In genomic region chr10:110971483-110971882, GRCm38 (mm10) we compare ENCODE assay signal across 20 mouse cellular contexts.
"Had no signal": no experiment of that assay in that cellular context is flagged by ENCODE, and none has a peak within 500 bp of the region (broad histone marks: within the 10 kb centered on the region; RNA-seq: fewer than 3 reads in every experiment).

No protein-coding gene starts in this region.

- H3K27ac ChIP-seq: limb, embryonic 12.5 days; limb, embryonic 15.5 days; liver, embryonic 14.5 days; midbrain, embryonic 10.5 days; midbrain, embryonic 13.5 days; neural tube, embryonic 13.5 days had no signal

- H3K4me2 ChIP-seq: limb, embryonic 12.5 days; limb, embryonic 15.5 days; liver, embryonic 11.5 days; midbrain, embryonic 13.5 days; neural tube, embryonic 13.5 days had no signal

- ATAC-seq: liver, postnatal 0 days; midbrain, embryonic 13.5 days; midbrain, embryonic 16.5 days had no signal

- H3K4me1 ChIP-seq: limb, embryonic 12.5 days; limb, embryonic 15.5 days; midbrain, embryonic 10.5 days; midbrain, embryonic 13.5 days; neural tube, embryonic 13.5 days had no signal

- H3K9me3 ChIP-seq: limb, embryonic 12.5 days; limb, embryonic 15.5 days; megakaryocyte, embryonic 14.5 days; midbrain, embryonic 10.5 days; midbrain, embryonic 13.5 days; neural tube, embryonic 13.5 days had no signal

- H3K27me3 ChIP-seq: limb, embryonic 12.5 days; limb, embryonic 15.5 days; megakaryocyte, embryonic 14.5 days; midbrain, embryonic 13.5 days; neural tube, embryonic 13.5 days had no signal

- H3K9ac ChIP-seq: limb, embryonic 12.5 days; limb, embryonic 15.5 days; liver, embryonic 14.5 days; liver, postnatal 0 days; midbrain, embryonic 13.5 days; neural tube, embryonic 13.5 days had no signal

- H3K4me3 ChIP-seq: limb, embryonic 12.5 days; limb, embryonic 15.5 days; megakaryocyte, embryonic 14.5 days; midbrain, embryonic 10.5 days; midbrain, embryonic 13.5 days; myocyte; neural tube, embryonic 13.5 days had no signal

- DNase-seq: kidney, adult 18-20 months; kidney, adult 9 months; kidney, postnatal 36 days; left cerebral cortex, postnatal 4 days; liver, postnatal 0 days; retina, postnatal 1 day; right cerebral cortex, postnatal 25 days; spleen, adult 18-20 months; thymus, adult 18-20 months; thymus, postnatal 36 days had no signal
